Mouse (Mus musculus): ENCODE results near the gene Rwdd4a. TPM values are rescaled to one million over a fixed set of nuclear protein-coding genes. Genes with fewer than 3 reads are reported as not detected.

Gene Rwdd4a
- polyA plus RNA-seq (2016; fragmentation: Nextera tagmentation; extraction: Ambion mirVana): 41.6 and 45.5 TPM in 2 replicates

- H3K27ac ChIP-seq (replicated peaks): peak within 1 kb of the TSS; percentile 89
- H3K36me3 ChIP-seq: peaks cover 32% of the 10 kb centered on the region
- H3K4me1 ChIP-seq: peaks cover 29% of the 10 kb centered on the region
- H3K4me3 ChIP-seq: peak within 1 kb of the TSS; percentile 91
- DNase-seq (ENCODE audit: low spot score): peak; percentile 92
- under 1% methylated on average over 65 of the region's 65 CpGs for WGBS
- no peaks in the 10 kb centered on the region for H3K27me3 ChIP-seq (ENCODE audit: low read depth, poor library complexity, severe bottlenecking)
- no peaks in the 10 kb centered on the region for H3K9me3 ChIP-seq (replicated peaks)
Measured at GRCm38 (mm10) chr8:47533344-47534125, at the start of gene Rwdd4a, which contains the start of gene Trappc11. Rwdd4a (plus strand) TSS chr8:47533664. Trappc11 (minus strand) TSS chr8:47533470.

DNA sequence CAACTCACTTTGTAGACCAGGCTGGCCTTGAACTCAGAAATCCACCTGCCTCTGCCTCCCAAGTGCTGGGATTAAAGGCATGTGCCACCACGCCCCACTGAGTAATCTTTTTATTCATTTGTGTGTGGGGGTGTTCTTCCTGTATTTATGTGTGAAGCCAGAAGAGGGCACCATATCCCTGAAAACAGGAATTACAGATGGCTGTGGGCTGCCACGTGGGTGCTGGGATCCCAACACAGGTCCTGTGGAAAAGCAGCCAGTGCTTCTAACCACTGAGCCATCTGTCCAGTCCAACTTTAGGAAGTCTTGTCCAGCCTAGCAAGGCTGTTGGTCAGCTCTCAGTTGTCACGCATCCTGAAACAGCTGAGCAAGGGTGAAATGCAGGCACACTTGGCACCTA is 46.2 kb upstream of the Rwdd4a start:
- WGBS: 95% methylated on average over 3 of the region's 3 CpGs
- DNase-seq (ENCODE audit: low spot score): no peak
- H3K27me3 ChIP-seq (ENCODE audit: low read depth, poor library complexity, severe bottlenecking): no peaks in the 10 kb centered on the region
- H3K4me3 ChIP-seq: no peak overlapping the region
- peaks cover 9% of the 10 kb centered on the region for H3K9me3 ChIP-seq (replicated peaks)
- H3K4me1 ChIP-seq: peaks cover 18% of the 10 kb centered on the region
- no peak overlapping the region for H3K27ac ChIP-seq (replicated peaks)
- H3K36me3 ChIP-seq: peaks cover 47% of the 10 kb centered on the region

GRCm38 (mm10) chr8:47493106-47493505 is 40.4 kb upstream of the Rwdd4a start:
- H3K9me3 ChIP-seq (replicated peaks): no peaks in the 10 kb centered on the region
- no peaks in the 10 kb centered on the region for H3K27me3 ChIP-seq (ENCODE audit: low read depth, poor library complexity, severe bottlenecking)
- 96% methylated on average over 12 of the region's 12 CpGs for WGBS
- DNase-seq (ENCODE audit: low spot score): no peak
- peaks cover 14% of the 10 kb centered on the region for H3K4me1 ChIP-seq
- H3K36me3 ChIP-seq: peaks cover 86% of the 10 kb centered on the region
- no peak overlapping the region for H3K27ac ChIP-seq (replicated peaks)
- no peak overlapping the region for H3K4me3 ChIP-seq

DNA sequence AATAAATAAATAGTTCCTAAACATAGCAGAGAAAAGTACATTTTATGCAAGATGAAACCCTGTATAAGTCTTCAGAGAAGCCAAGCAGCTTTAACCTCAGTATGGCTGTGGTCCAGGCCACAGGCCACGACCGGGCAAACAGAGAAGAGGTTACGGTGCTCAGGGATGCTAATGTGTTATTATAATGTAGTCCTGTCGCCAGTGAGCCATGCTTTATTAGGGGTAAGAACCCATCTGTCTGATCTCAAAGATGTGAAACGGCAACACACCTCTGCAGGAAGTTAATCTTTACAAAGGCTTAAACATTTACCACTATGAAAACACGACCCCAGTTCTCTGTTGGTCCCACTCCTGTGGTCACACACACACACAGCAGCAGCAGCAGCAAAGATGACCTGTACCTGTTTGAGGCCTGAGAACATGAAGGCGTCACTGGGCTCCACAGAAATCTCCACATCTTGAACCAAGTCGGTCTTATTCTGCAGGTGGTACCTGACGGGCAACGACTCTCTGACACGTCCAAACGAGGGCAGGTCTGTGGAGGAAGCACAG is 38.8 kb upstream of the Rwdd4a start:
- DNase-seq (ENCODE audit: low spot score): no peak
- WGBS: 92% methylated on average over 12 of the region's 12 CpGs
- Histone ChIP-seq H3K9me3 (replicated peaks) (no peaks in the 10 kb centered on the region), H3K4me1 (no peaks in the 10 kb centered on the region), H3K36me3 (peaks cover 95% of the 10 kb centered on the region), H3K27ac (replicated peaks) (no peak overlapping the region), H3K4me3 (no peak overlapping the region), H3K27me3 (ENCODE audit: low read depth, poor library complexity, severe bottlenecking) (no peaks in the 10 kb centered on the region)

- Histone ChIP-seq H3K9me3 (replicated peaks) (no peaks in the 10 kb centered on the region), H3K27ac (replicated peaks) (no peak overlapping the region), H3K4me1 (no peaks in the 10 kb centered on the region), H3K36me3 (peaks cover 96% of the 10 kb centered on the region), H3K4me3 (no peak overlapping the region), H3K27me3 (ENCODE audit: low read depth, poor library complexity, severe bottlenecking) (no peaks in the 10 kb centered on the region)
- 91% methylated on average over 6 of the region's 6 CpGs for WGBS
- no peak for DNase-seq (ENCODE audit: low spot score)
Measured at GRCm38 (mm10) chr8:47495428-47495827, 38.0 kb upstream of the Rwdd4a start.

DNA sequence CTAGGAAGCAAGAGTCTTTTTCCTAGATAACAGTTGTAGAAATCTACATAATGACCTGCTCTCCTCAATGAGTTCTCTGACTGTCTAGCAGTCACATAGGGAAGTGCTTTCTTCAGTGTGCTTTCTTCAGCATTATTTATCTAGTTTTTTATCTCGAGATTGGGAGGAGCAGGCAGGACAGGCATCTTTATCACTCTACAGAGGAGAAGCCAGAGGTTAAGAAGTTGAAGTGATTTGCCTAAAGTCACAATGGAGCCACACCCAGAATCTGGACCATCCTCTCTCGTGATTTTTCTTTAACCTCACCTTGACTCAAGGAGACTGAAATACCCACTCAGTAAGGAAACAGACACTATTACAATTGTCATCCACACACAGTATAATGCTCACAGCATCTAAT is 31.5 kb upstream of the Rwdd4a start:
- peaks cover 95% of the 10 kb centered on the region for H3K36me3 ChIP-seq
- 82% methylated on average over 2 of the region's 2 CpGs for WGBS

DNA sequence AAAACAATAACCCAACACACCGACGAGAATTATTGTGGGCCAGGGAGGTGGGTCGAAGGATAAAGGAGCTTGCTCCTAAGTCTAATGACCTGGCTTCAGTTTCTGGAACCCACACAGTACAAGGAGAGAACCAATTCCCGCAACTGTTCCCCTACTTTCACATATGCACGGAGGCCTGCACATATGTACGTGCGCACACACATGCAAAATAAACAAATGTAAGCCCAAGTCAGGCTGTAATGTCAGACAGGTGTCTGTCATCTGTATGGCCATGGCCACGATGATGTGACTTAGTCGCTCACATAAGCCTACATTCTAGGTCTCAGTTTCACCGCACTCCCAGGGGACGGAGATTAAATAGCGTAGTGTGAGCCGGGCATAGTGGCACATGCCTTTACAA is 30.9 kb upstream of the Rwdd4a start:
- DNase-seq (ENCODE audit: low spot score): no peak
- Histone ChIP-seq H3K27ac (replicated peaks) (no peak overlapping the region), H3K4me3 (no peak overlapping the region), H3K27me3 (ENCODE audit: low read depth, poor library complexity, severe bottlenecking) (no peaks in the 10 kb centered on the region), H3K4me1 (no peaks in the 10 kb centered on the region), H3K9me3 (replicated peaks) (no peaks in the 10 kb centered on the region), H3K36me3 (peaks cover 93% of the 10 kb centered on the region)
- WGBS: 96% methylated on average over 13 of the region's 13 CpGs

More for the DNA sequence above, 31.5 kb upstream of the Rwdd4a start:
- Histone ChIP-seq H3K9me3 (replicated peaks) (no peaks in the 10 kb centered on the region), H3K27ac (replicated peaks) (no peak overlapping the region), H3K4me1 (no peaks in the 10 kb centered on the region), H3K4me3 (no peak overlapping the region), H3K27me3 (ENCODE audit: low read depth, poor library complexity, severe bottlenecking) (no peaks in the 10 kb centered on the region)
- no peak for DNase-seq (ENCODE audit: low spot score)

- DNase-seq (ENCODE audit: low spot score): no peak
- Histone ChIP-seq H3K27ac (replicated peaks) (no peak overlapping the region), H3K4me1 (no peaks in the 10 kb centered on the region), H3K27me3 (ENCODE audit: low read depth, poor library complexity, severe bottlenecking) (no peaks in the 10 kb centered on the region), H3K9me3 (replicated peaks) (no peaks in the 10 kb centered on the region), H3K36me3 (peaks cover 93% of the 10 kb centered on the region), H3K4me3 (no peak overlapping the region)
- WGBS: 88% methylated on average over 12 of the region's 12 CpGs
Measured at GRCm38 (mm10) chr8:47505431-47505830, 28.0 kb upstream of the Rwdd4a start.

DNA sequence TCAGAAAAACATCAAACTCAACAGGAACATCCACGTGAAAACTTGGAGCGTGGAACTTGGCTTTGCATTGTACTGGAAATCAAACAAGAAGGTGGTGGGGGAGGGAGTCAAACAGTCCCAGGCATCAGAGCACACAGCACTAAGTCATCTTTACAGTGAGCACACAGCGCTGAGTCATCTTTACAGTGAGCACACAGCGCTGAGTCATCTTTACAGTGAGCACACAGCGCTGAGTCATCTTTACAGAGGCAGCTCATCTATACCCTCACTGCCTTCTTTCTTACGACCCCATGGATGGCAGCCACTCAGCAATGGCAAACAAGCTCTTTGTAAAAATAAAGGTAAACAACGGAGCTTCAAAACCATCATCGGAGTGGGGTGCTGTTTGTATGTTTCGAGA is 22.5 kb upstream of the Rwdd4a start:
- peaks cover 80% of the 10 kb centered on the region for H3K36me3 ChIP-seq
- H3K27me3 ChIP-seq (ENCODE audit: low read depth, poor library complexity, severe bottlenecking): no peaks in the 10 kb centered on the region
- no peak overlapping the region for H3K4me3 ChIP-seq
- no peaks in the 10 kb centered on the region for H3K4me1 ChIP-seq
- H3K27ac ChIP-seq (replicated peaks): no peak overlapping the region
- DNase-seq (ENCODE audit: low spot score): no peak
- no peaks in the 10 kb centered on the region for H3K9me3 ChIP-seq (replicated peaks)
- 91% methylated on average over 9 of the region's 9 CpGs for WGBS

- DNase-seq (ENCODE audit: low spot score): no peak
- no peak overlapping the region for H3K27ac ChIP-seq (replicated peaks)
- H3K4me1 ChIP-seq: no peaks in the 10 kb centered on the region
- H3K27me3 ChIP-seq (ENCODE audit: low read depth, poor library complexity, severe bottlenecking): no peaks in the 10 kb centered on the region
- 96% methylated on average over 15 of the region's 15 CpGs for WGBS
- H3K4me3 ChIP-seq: no peak overlapping the region
- H3K36me3 ChIP-seq: peaks cover 76% of the 10 kb centered on the region
- H3K9me3 ChIP-seq (replicated peaks): no peaks in the 10 kb centered on the region
Measured at GRCm38 (mm10) chr8:47513601-47514000, 19.9 kb upstream of the Rwdd4a start.

GRCm38 (mm10) chr8:47528094-47528493 is 5.4 kb upstream of the Rwdd4a start:
- 91% methylated on average over 1 of the region's 1 CpGs for WGBS
- Histone ChIP-seq H3K9me3 (replicated peaks) (no peaks in the 10 kb centered on the region), H3K27me3 (ENCODE audit: low read depth, poor library complexity, severe bottlenecking) (no peaks in the 10 kb centered on the region), H3K4me3 (no peak overlapping the region), H3K36me3 (peaks cover 69% of the 10 kb centered on the region), H3K4me1 (peaks cover 14% of the 10 kb centered on the region), H3K27ac (replicated peaks) (no peak overlapping the region)
- DNase-seq (ENCODE audit: low spot score): no peak

DNA sequence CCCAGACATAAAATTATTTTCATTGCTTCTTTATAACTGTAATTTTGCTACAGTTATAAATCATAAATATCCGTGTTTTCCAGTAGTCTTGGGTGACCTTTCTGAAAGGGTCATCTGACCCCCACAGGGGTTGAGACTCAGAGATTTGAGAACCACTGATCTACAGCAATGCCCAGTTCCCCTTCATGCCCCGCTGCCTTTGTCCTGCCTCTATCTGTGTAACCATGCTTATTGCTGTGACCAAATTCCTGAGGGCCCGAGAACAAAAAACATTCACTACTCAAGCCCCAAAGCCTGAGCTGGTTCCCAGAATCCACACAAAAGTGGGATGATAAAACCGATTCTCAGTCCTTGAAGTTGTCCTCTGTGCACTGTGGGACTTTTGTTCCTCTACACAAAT is 4.9 kb downstream of the Rwdd4a start:
- no peaks in the 10 kb centered on the region for H3K27me3 ChIP-seq (ENCODE audit: low read depth, poor library complexity, severe bottlenecking)
- H3K36me3 ChIP-seq: peaks cover 44% of the 10 kb centered on the region
- peaks cover 15% of the 10 kb centered on the region for H3K4me1 ChIP-seq
- H3K9me3 ChIP-seq (replicated peaks): no peaks in the 10 kb centered on the region
- H3K27ac ChIP-seq (replicated peaks): no peak overlapping the region
- H3K4me3 ChIP-seq: no peak overlapping the region
- DNase-seq (ENCODE audit: low spot score): no peak
- 79% methylated on average over 4 of the region's 4 CpGs for WGBS

DNA sequence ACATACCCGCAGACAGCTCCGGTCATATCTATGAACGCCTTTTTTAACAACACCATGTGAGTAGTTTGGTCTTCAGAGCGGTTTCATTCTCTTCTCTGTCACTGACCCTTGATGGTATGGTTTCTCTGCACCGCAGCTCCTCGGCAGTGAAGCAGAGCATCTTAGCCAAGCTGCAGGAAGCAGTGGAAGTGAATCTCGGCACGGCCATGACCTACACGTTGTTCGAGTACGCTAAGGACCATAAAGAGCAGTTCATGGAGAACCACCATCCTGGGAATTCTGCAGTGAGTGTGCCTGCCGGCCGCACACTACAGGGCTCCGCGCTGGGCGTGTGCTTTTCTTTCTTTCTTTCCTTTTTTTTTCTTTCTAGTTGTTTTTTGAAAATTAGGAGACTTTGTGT is 9.3 kb downstream of the Rwdd4a start:
- H3K27ac ChIP-seq (replicated peaks): no peak overlapping the region
- DNase-seq (ENCODE audit: low spot score): no peak
- H3K4me1 ChIP-seq: no peaks in the 10 kb centered on the region
- no peaks in the 10 kb centered on the region for H3K27me3 ChIP-seq (ENCODE audit: low read depth, poor library complexity, severe bottlenecking)
- H3K4me3 ChIP-seq: no peak overlapping the region
- peaks cover 80% of the 10 kb centered on the region for H3K36me3 ChIP-seq
- H3K9me3 ChIP-seq (replicated peaks): 0 out of 2 replicates have a peak, but pooled peaks cover 1% of the 10 kb centered on the region
- WGBS: 97% methylated on average over 16 of the region's 16 CpGs

Data from midbrain, embryonic 10.5 days (tissue).